Mouse (Mus musculus) cerebellum, postnatal 25 days (tissue): ENCODE results near the gene Cdh24.

Experiments used
- DNase-seq, 2 experiments: peaks; one replicate each; pipeline ENCODE4 v3.0.0; 2021; ENCODE audit warnings: mixed read lengths in 2 of 2

Cdh24 gene

GRCm38 (mm10) chr14:54603686-54604085 is 37.5 kb downstream of the Cdh24 start:
- peak in 1 of 2 experiments; percentile 48 for DNase-seq

- peak; percentile 95 to 98 for DNase-seq
Measured at GRCm38 (mm10) chr14:54603038-54603654, 38.0 kb downstream of the Cdh24 start.

- DNase-seq, result peak; percentile 34 to 46
Measured at GRCm38 (mm10) chr14:54602613-54603012, 38.6 kb downstream of the Cdh24 start.

- DNase-seq, result no peak
Measured at GRCm38 (mm10) chr14:54601601-54602000, 39.6 kb downstream of the Cdh24 start.

- DNase-seq, result no peak
Measured at GRCm38 (mm10) chr14:54597084-54597483, 44.1 kb downstream of the Cdh24 start.

- DNase-seq, result no peak
Measured at GRCm38 (mm10) chr14:54594631-54595414, 46.3 kb downstream of the Cdh24 start.

GRCm38 (mm10) chr14:54594055-54594454 is 47.1 kb downstream of the Cdh24 start:
- no peak for DNase-seq

- peak in 1 of 2 experiments; percentile 27 for DNase-seq
Measured at GRCm38 (mm10) chr14:54592319-54592934, 48.7 kb downstream of the Cdh24 start.

GRCm38 (mm10) chr14:54591056-54591455 is 50.1 kb downstream of the Cdh24 start:
- DNase-seq, result no peak

- DNase-seq, result peak; percentile 66 to 79
Measured at GRCm38 (mm10) chr14:54583681-54584338, 57.4 kb downstream of the Cdh24 start.

GRCm38 (mm10) chr14:54582536-54582935 is 58.6 kb downstream of the Cdh24 start:
- DNase-seq, result no peak
